Mouse (Mus musculus) liver, adult 2 months (tissue): ENCODE measurements at regions not wholly inside any gene's neighbourhood (a gene's known extent, or its start where the extent isn't known, plus 50 kb on each side); places are given as distances from the start of the nearest gene placed in this dataset.
A peak's percentile ranks its signal among the peaks of the same experiment; 100 is the strongest.

Experiments used
- DNase-seq: peaks from one replicate; pipeline ENCODE4 v3.0.0-alpha.2; 2011; ENCODE audit warnings: low read depth, low spot score; ENCODE audit errors: extremely low read depth
- H3K27ac ChIP-seq: fragments of 200-500 bp; replicated peaks from 2 replicates; pipeline ENCODE4 v1.5.1; 2012; ENCODE audit warnings: low read depth, mild to moderate bottlenecking, control low read depth, inconsistent platforms, low read length; ENCODE audit not compliant: insufficient read depth
- H3K27me3 ChIP-seq: fragments of 200-500 bp; 2 replicates; pipeline ENCODE4 v1.6.1; 2012; ENCODE audit warnings: mild to moderate bottlenecking, moderate library complexity, low read length, inconsistent platforms; ENCODE audit not compliant: control insufficient read depth, insufficient read depth
- H3K36me3 ChIP-seq: fragments of 200-500 bp; 2 replicates; pipeline ENCODE4 v1.6.1; 2012; ENCODE audit warnings: low read length, inconsistent platforms; ENCODE audit not compliant: control insufficient read depth, insufficient read depth
- H3K4me1 ChIP-seq: fragments of 200-500 bp; 2 replicates; pipeline ENCODE4 v1.6.1; 2011; ENCODE audit warnings: low read length; ENCODE audit not compliant: control insufficient read depth, insufficient read depth
- H3K4me3 ChIP-seq: fragments of 200-500 bp; 2 replicates; pipeline ENCODE4 v1.5.1; 2011; ENCODE audit warnings: low read depth, mild to moderate bottlenecking, control low read depth, low read length, moderate library complexity; ENCODE audit not compliant: insufficient read depth
- H3K79me2 ChIP-seq: fragments of 200-500 bp; 2 replicates; pipeline ENCODE4 v1.6.1; 2012; ENCODE audit warnings: inconsistent platforms, mild to moderate bottlenecking, low read length, moderate library complexity; ENCODE audit not compliant: control insufficient read depth, insufficient read depth
- H3K9ac ChIP-seq: fragments of 200-500 bp; 2 replicates; pipeline ENCODE4 v1.6.1; 2012; ENCODE audit warnings: low read depth, mild to moderate bottlenecking, control low read depth, inconsistent platforms, low read length
- CTCF ChIP-seq: fragments of 200-500 bp; IDR thresholded peaks from 2 replicates; pipeline ENCODE4 v1.5.1; 2011; ENCODE audit warnings: low read depth, low read length, control low read depth
- POLR2A ChIP-seq: fragments of 200-500 bp; IDR thresholded peaks from 2 replicates; pipeline ENCODE4 v1.6.1; 2011; ENCODE audit warnings: low read length, control low read depth; ENCODE audit not compliant: insufficient read depth; ENCODE audit errors: extremely low read depth
- WGBS: fragments of 180-500 bp; shearing (Covaris S2); methylation state at CpG from one replicate; pipeline ENCODE4 v1.1.7; 2018; 5-methylcytosine and 5-hydroxymethylcytosine counted together

- no peak overlapping the region for H3K27ac ChIP-seq
- no peak overlapping the region for H3K9ac ChIP-seq
- H3K79me2 ChIP-seq = no peaks in the 10 kb centered on the region
- no peak for DNase-seq
- H3K27me3 ChIP-seq = no peaks in the 10 kb centered on the region; the same call in 1 of the 2 replicates
- H3K36me3 ChIP-seq = no peaks in the 10 kb centered on the region
- TF ChIP-seq CTCF = no peak
- TF ChIP-seq POLR2A = no peak
- 33% methylated on average over 2 of the region's 2 CpGs for WGBS
- peaks cover 1% of the 10 kb centered on the region; the same call in 1 of the 2 replicates for H3K4me1 ChIP-seq
- no peak overlapping the region for H3K4me3 ChIP-seq
Observed at GRCm38 (mm10) chr1:121247556-121247955, 84.8 kb downstream of the Insig2 start.

GRCm38 (mm10) chr1:121249081-121249480 lies 83.3 kb downstream of the Insig2 start:
- TF ChIP-seq POLR2A (no peak), CTCF (no peak)
- Histone ChIP-seq H3K36me3 (no peaks in the 10 kb centered on the region), H3K79me2 (no peaks in the 10 kb centered on the region), H3K27ac (no peak overlapping the region), H3K4me3 (no peak overlapping the region), H3K27me3 (no peaks in the 10 kb centered on the region; the same call in 1 of the 2 replicates), H3K9ac (no peak overlapping the region), H3K4me1 (peaks cover 1% of the 10 kb centered on the region; the same call in 1 of the 2 replicates)
- peak; percentile 53 for DNase-seq
- 37% methylated on average over 1 of the region's 1 CpGs for WGBS

- no peak for TF ChIP-seq CTCF
- no peak for TF ChIP-seq POLR2A
Observed at GRCm38 (mm10) chr1:121250686-121251085, 81.7 kb downstream of the Insig2 start.

GRCm38 (mm10) chr1:121252056-121252455 lies 80.3 kb downstream of the Insig2 start:
- Histone ChIP-seq H3K79me2 (no peaks in the 10 kb centered on the region), H3K36me3 (no peaks in the 10 kb centered on the region)

More at GRCm38 (mm10) chr1:121250686-121251085, 81.7 kb downstream of the Insig2 start:
- H3K79me2 ChIP-seq = no peaks in the 10 kb centered on the region
- H3K36me3 ChIP-seq = no peaks in the 10 kb centered on the region
- no peaks in the 10 kb centered on the region for H3K4me1 ChIP-seq
- 85% methylated on average over 4 of the region's 4 CpGs for WGBS
- H3K27ac ChIP-seq = no peak overlapping the region
- H3K27me3 ChIP-seq = no peaks in the 10 kb centered on the region; the same call in 1 of the 2 replicates
- no peak overlapping the region for H3K9ac ChIP-seq
- DNase-seq = no peak
- no peak overlapping the region for H3K4me3 ChIP-seq

GRCm38 (mm10) chr1:121254196-121254595 lies 78.2 kb downstream of the Insig2 start:
- Histone ChIP-seq H3K36me3 (no peaks in the 10 kb centered on the region), H3K4me1 (no peaks in the 10 kb centered on the region), H3K79me2 (no peaks in the 10 kb centered on the region), H3K4me3 (no peak overlapping the region), H3K27me3 (no peaks in the 10 kb centered on the region), H3K9ac (no peak overlapping the region), H3K27ac (no peak overlapping the region)
- no peak for DNase-seq
- TF ChIP-seq POLR2A (no peak), CTCF (no peak)
- 82% methylated on average over 9 of the region's 9 CpGs for WGBS

More at GRCm38 (mm10) chr1:121252056-121252455, 80.3 kb downstream of the Insig2 start:
- DNase-seq = no peak
- Histone ChIP-seq H3K9ac (no peak overlapping the region), H3K27me3 (no peaks in the 10 kb centered on the region; the same call in 1 of the 2 replicates), H3K4me3 (no peak overlapping the region), H3K27ac (no peak overlapping the region), H3K4me1 (no peaks in the 10 kb centered on the region)
- TF ChIP-seq CTCF (no peak), POLR2A (no peak)
- WGBS = 87% methylated on average over 7 of the region's 7 CpGs
